Mouse (Mus musculus): ENCODE measurements around the gene Lin7a. TPM values are rescaled to one million over a fixed set of nuclear protein-coding genes. Genes with fewer than 3 reads are reported as not detected.

Gene Lin7a
- polyA plus RNA-seq, 1 experiment, result not detected

DNA sequence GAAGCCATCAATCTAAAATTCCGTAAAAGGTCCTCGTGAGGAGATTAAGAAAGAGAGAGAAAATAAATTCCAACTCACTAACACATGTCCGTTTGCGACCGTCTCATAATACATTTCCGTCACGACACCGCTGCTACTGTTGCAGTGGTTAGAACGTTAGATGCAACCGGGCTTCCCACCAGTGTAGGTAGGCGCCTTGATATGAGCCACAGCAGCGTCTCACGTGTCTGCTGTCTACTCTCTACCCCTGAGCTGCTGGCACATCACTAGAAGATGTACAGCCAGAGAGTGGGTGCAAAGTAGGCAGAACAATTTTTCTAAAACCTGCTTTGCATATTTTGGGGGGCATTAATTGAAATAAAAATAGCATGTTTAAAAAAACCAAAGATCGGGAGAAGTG lies 146.8 kb downstream of the Lin7a start:
- no peaks in the 10 kb centered on the region for H3K27me3 ChIP-seq (ENCODE audit: control insufficient read depth, insufficient read depth, low read length)
- no peak for TF ChIP-seq CTCF (IDR thresholded peaks at IDR 0.05; ENCODE audit: extremely low read depth, insufficient read depth, insufficient read length, insufficient replicate concordance)
- TF ChIP-seq POLR2A (IDR thresholded peaks at IDR 0.05; ENCODE audit: low read depth, low read length), result no peak
- 91% methylated on average over 14 of the region's 14 CpGs for WGBS
- no peak overlapping the region for H3K27ac ChIP-seq (ENCODE audit: insufficient read depth, low read length)
- H3K4me1 ChIP-seq (ENCODE audit: control insufficient read depth, insufficient read depth, insufficient read length), result no peaks in the 10 kb centered on the region
- H3K4me3 ChIP-seq (ENCODE audit: extremely low read depth, insufficient read depth, insufficient read length), result no peak overlapping the region
- H3K36me3 ChIP-seq (ENCODE audit: control insufficient read depth, insufficient read depth, low read length), result no peaks in the 10 kb centered on the region
- no peak for DNase-seq (ENCODE audit: low read depth in 1 of 2, low spot score in 2 of 2)

DNA sequence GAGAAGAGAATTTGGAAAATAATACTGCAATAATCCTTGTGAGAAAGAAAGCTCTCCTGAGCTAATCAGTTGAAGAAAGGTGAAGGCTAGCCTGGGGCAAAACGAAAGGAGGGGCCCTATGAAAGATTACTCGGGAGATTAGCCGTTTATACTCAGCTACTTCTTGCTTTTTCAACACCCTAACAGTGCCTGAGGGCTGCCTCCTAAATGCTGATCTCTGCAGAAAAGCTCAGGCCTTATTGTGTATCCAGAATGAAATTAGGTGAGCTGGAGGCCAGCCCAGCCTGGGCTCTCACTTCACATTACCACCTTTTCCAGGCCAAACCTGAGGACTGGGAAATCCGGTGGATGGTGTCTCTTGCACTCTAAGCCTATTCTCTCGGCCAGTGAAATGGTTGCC lies 165.5 kb downstream of the Lin7a start:
- Histone ChIP-seq H3K36me3 (ENCODE audit: control insufficient read depth, insufficient read depth, low read length) (no peaks in the 10 kb centered on the region), H3K27me3 (ENCODE audit: control insufficient read depth, insufficient read depth, low read length) (no peaks in the 10 kb centered on the region), H3K27ac (ENCODE audit: insufficient read depth, low read length) (no peak overlapping the region), H3K4me3 (ENCODE audit: extremely low read depth, insufficient read depth, insufficient read length) (no peak overlapping the region), H3K4me1 (ENCODE audit: control insufficient read depth, insufficient read depth, insufficient read length) (no peaks in the 10 kb centered on the region)
- DNase-seq (ENCODE audit: low read depth in 1 of 2, low spot score in 2 of 2), result no peak
- 74% methylated on average over 5 of the region's 5 CpGs for WGBS
- TF ChIP-seq CTCF (IDR thresholded peaks at IDR 0.05; ENCODE audit: extremely low read depth, insufficient read depth, insufficient read length, insufficient replicate concordance) (no peak), POLR2A (IDR thresholded peaks at IDR 0.05; ENCODE audit: low read depth, low read length) (no peak)

DNA sequence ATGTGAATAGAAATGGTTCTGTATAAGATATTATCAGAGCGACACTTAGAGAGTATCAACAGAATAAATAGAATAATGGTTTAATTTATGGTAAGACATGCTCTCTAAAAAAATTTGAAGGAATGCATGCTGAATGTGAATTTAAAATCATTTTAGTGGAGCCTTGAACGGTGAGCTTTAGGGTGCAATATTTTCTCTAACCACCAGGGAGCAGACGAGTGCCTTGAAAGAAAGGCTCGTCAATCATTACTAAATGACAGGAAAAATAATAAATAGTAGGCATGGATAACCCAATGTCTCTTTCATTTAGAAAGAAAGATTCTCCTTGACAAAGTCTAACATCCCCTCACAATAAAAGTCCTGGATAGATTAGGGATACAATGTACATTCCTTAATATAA lies 171.3 kb downstream of the Lin7a start:
- WGBS, result 10% methylated on average over 4 of the region's 4 CpGs
- Histone ChIP-seq H3K36me3 (ENCODE audit: control insufficient read depth, insufficient read depth, low read length) (no peaks in the 10 kb centered on the region), H3K4me3 (ENCODE audit: extremely low read depth, insufficient read depth, insufficient read length) (no peak overlapping the region), H3K4me1 (ENCODE audit: control insufficient read depth, insufficient read depth, insufficient read length) (no peaks in the 10 kb centered on the region), H3K27me3 (ENCODE audit: control insufficient read depth, insufficient read depth, low read length) (no peaks in the 10 kb centered on the region), H3K27ac (ENCODE audit: insufficient read depth, low read length) (no peak overlapping the region)
- DNase-seq (ENCODE audit: low read depth in 1 of 2, low spot score in 2 of 2), result no peak
- TF ChIP-seq CTCF (IDR thresholded peaks at IDR 0.05; ENCODE audit: extremely low read depth, insufficient read depth, insufficient read length, insufficient replicate concordance) (no peak), POLR2A (IDR thresholded peaks at IDR 0.05; ENCODE audit: low read depth, low read length) (no peak)

DNA sequence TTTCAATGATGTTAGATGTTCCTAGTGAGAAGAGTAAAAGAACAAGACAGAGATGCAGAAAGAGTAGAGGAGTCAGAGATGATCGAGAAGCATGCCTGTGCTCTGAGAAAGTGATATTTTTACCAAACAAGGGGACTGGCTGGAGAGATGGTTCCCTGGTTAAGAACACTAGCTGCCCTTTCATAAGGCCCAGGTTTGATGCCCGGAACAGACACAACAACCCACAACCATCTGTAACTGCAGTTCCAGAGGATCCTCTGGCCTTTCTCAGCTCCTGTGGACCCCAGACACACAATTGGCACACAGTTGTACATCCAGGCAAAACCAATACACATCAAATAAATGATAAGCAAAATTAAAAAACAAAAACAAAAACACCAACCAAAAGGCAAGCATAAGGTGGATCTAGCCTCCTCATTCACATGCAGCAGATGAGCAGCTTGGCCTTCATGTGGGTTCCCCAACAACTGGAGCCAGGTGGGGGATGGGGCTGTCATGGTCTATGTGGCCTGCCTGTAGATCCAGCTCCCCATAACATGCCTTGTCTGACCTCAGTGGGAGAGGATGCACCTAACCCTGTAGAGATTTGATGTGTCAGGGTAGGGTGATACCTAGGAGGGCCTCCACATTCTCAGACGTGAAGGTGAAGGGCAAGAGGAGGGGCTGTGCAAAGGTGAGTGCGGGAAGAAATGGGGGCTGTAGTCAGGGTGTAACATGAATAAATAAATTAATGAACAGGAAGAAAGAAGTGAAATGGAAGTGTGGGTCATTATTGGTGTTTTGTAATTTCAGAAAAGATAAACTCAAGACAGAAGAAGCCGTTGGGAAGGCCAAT lies 178.2 kb downstream of the Lin7a start:
- 89% methylated on average over 5 of the region's 5 CpGs for WGBS
- Histone ChIP-seq H3K4me1 (ENCODE audit: control insufficient read depth, insufficient read depth, insufficient read length) (no peaks in the 10 kb centered on the region), H3K27ac (ENCODE audit: insufficient read depth, low read length) (no peak overlapping the region), H3K36me3 (ENCODE audit: control insufficient read depth, insufficient read depth, low read length) (no peaks in the 10 kb centered on the region), H3K4me3 (ENCODE audit: extremely low read depth, insufficient read depth, insufficient read length) (no peak overlapping the region), H3K27me3 (ENCODE audit: control insufficient read depth, insufficient read depth, low read length) (no peaks in the 10 kb centered on the region)
- no peak for TF ChIP-seq CTCF (IDR thresholded peaks at IDR 0.05; ENCODE audit: extremely low read depth, insufficient read depth, insufficient read length, insufficient replicate concordance)
- TF ChIP-seq POLR2A (IDR thresholded peaks at IDR 0.05; ENCODE audit: low read depth, low read length), result no peak
- no peak for DNase-seq (ENCODE audit: low read depth in 1 of 2, low spot score in 2 of 2)

DNA sequence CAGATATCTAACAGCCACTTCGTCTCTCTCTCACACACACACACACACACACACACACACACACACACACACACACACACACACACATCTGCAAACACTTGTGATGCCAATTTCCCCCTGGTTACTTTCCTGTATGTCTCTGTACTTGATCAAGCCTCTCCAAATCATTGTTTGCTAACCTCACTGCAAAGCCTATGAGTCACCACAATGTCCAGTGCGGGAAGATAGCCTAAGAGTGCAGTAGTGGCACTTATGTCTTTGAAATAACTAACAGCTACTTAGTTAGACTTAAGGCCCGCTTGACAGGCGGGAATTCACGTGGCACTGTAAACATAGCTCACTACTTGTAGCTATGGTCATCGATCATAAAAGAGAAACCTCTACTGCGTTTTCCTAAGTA lies 196.3 kb downstream of the Lin7a start:
- WGBS, result 87% methylated on average over 7 of the region's 7 CpGs
- H3K4me1 ChIP-seq (ENCODE audit: control insufficient read depth, insufficient read depth, insufficient read length), result no peaks in the 10 kb centered on the region
- H3K36me3 ChIP-seq (ENCODE audit: control insufficient read depth, insufficient read depth, low read length), result no peaks in the 10 kb centered on the region
- no peaks in the 10 kb centered on the region for H3K27me3 ChIP-seq (ENCODE audit: control insufficient read depth, insufficient read depth, low read length)
- TF ChIP-seq POLR2A (IDR thresholded peaks at IDR 0.05; ENCODE audit: low read depth, low read length), result no peak
- TF ChIP-seq CTCF (IDR thresholded peaks at IDR 0.05; ENCODE audit: extremely low read depth, insufficient read depth, insufficient read length, insufficient replicate concordance), result no peak
- no peak for DNase-seq (ENCODE audit: low read depth in 1 of 2, low spot score in 2 of 2)
- H3K27ac ChIP-seq (ENCODE audit: insufficient read depth, low read length), result no peak overlapping the region
- H3K4me3 ChIP-seq (ENCODE audit: extremely low read depth, insufficient read depth, insufficient read length), result no peak overlapping the region

Other genes with a start within 250 kb of the Lin7a start
- 0.04 and 0.07 TPM in 2 replicates for gene Acss3, start 148.0 kb upstream of the Lin7a start, polyA plus RNA-seq (2012; rRNA removed)
- not detected in 2 replicates for gene Myf5, start 214.4 kb downstream of the Lin7a start, polyA plus RNA-seq (2012; rRNA removed)
- not detected in 2 replicates for gene Myf6, start 223.1 kb downstream of the Lin7a start, polyA plus RNA-seq (2012; rRNA removed)

Measured in spleen, adult 2 months (tissue).